Mouse (Mus musculus) intestine, embryonic 14.5 days (tissue): Measurements from ENCODE around the gene Mettl7a2. TPM values are rescaled to one million over a fixed set of nuclear protein-coding genes. Genes with fewer than 3 reads are reported as not detected.
"Not testable (repeated sequence)": the region's sequence is repeated elsewhere in the genome, so short reads cannot be mapped to it uniquely, and the experiment has no call there.

Source experiments
- ATAC-seq: fragments of 200-750 bp; cut with Nextera tagmentation; replicated peaks from 2 replicates; pipeline ENCODE4 v1.8.0; 2017; ENCODE audit warnings: low read depth, moderate number of reproducible peaks, moderate TSS enrichment, moderate library complexity; ENCODE audit not compliant: low FRiP score, low TSS enrichment
- DNase-seq: peaks from one replicate; pipeline ENCODE4 v3.0.0-alpha.2; 2018; ENCODE audit warnings: low spot score
- H3K27ac ChIP-seq: fragments of 300-500 bp; sonication (generic); 2 replicates; pipeline ENCODE4 v1.5.1; 2014; ENCODE audit warnings: low read depth, mild to moderate bottlenecking, control low read depth
- H3K27me3 ChIP-seq: fragments of 300-500 bp; sonication (generic); replicated peaks from 2 replicates; pipeline ENCODE4 v1.6.1; 2014; ENCODE audit warnings: low read length, control low read depth; ENCODE audit not compliant: control insufficient read depth, insufficient read depth
- H3K36me3 ChIP-seq: fragments of 300-500 bp; sonication (generic); 2 replicates; pipeline ENCODE4 v1.6.1; 2014; ENCODE audit warnings: low read length, control low read depth; ENCODE audit not compliant: control insufficient read depth, insufficient read depth
- H3K4me1 ChIP-seq: fragments of 300-500 bp; sonication (generic); replicated peaks from 2 replicates; pipeline ENCODE4 v1.6.1; 2014; ENCODE audit warnings: low read length, control low read depth, mixed read lengths; ENCODE audit not compliant: control insufficient read depth, insufficient read depth
- H3K4me2 ChIP-seq: fragments of 300-500 bp; sonication (generic); 2 replicates; pipeline ENCODE4 v1.6.1; 2014; ENCODE audit warnings: low read length
- H3K4me3 ChIP-seq: fragments of 300-500 bp; sonication (generic); 2 replicates; pipeline ENCODE4 v1.5.1; 2014; ENCODE audit warnings: low read depth, low read length, control low read depth, mixed read lengths
- H3K9ac ChIP-seq: fragments of 300-500 bp; sonication (generic); 2 replicates; pipeline ENCODE4 v1.6.1; 2014; ENCODE audit warnings: mild to moderate bottlenecking, low read length
- H3K9me3 ChIP-seq: fragments of 300-500 bp; sonication (generic); 2 replicates; pipeline ENCODE4 v1.6.1; 2016; ENCODE audit warnings: low read length, control low read depth; ENCODE audit not compliant: control insufficient read depth
- WGBS: fragments of 180-500 bp; shearing (Covaris S2); extraction: QIAGEN DNeasy Blood & Tissue Kit; methylation state at CpG from one replicate; pipeline ENCODE4 v1.1.7; 2014; 5-methylcytosine and 5-hydroxymethylcytosine counted together
- polyA plus RNA-seq: library from polyadenylated mRNA; unstranded; fragments of >200 nt; fragmentation: Nextera tagmentation; extraction: Ambion mirVana; gene quantifications from 2 replicates; pipeline ENCODE4 v1.2.1, GENCODE M21; 2014

Mettl7a2 gene
- polyA plus RNA-seq, 1 experiment from 2014 or later, result not detected

- no peak for ATAC-seq
These were observed 3.5 kb upstream of the Mettl7a2 start for GRCm38 (mm10) chr15:100349496-100349895.

GRCm38 (mm10) chr15:100351501-100352060 is 1.4 kb upstream of the Mettl7a2 start:
- ATAC-seq (no peak), DNase-seq (no peak)
- H3K4me1 ChIP-seq, result peaks cover 11% of the 10 kb centered on the region; the same call in 1 of the 2 replicates
- no peak overlapping the region for H3K4me3 ChIP-seq
- no peaks in the 10 kb centered on the region for H3K9me3 ChIP-seq
- H3K27me3 ChIP-seq, result no peaks in the 10 kb centered on the region
- no peak overlapping the region for H3K9ac ChIP-seq
- H3K36me3 ChIP-seq, result no peaks in the 10 kb centered on the region
- H3K27ac ChIP-seq, result no peak overlapping the region
- no peak overlapping the region for H3K4me2 ChIP-seq
- 56% methylated on average over 6 of the region's 6 CpGs for WGBS

More at GRCm38 (mm10) chr15:100349496-100349895, 3.5 kb upstream of the Mettl7a2 start:
- Histone ChIP-seq H3K4me3 (no peak overlapping the region), H3K9me3 (no peaks in the 10 kb centered on the region), H3K4me2 (no peak overlapping the region), H3K4me1 (peaks cover 11% of the 10 kb centered on the region; the same call in 1 of the 2 replicates), H3K36me3 (no peaks in the 10 kb centered on the region), H3K9ac (no peak overlapping the region), H3K27me3 (no peaks in the 10 kb centered on the region), H3K27ac (no peak overlapping the region)
- DNase-seq, result no peak
- 23% methylated on average over 2 of the region's 2 CpGs for WGBS

- not testable (repeated sequence) for DNase-seq, H3K9me3 ChIP-seq, H3K27me3 ChIP-seq, H3K36me3 ChIP-seq, H3K4me2 ChIP-seq, H3K4me3 ChIP-seq, H3K9ac ChIP-seq, ATAC-seq, H3K27ac ChIP-seq
- H3K4me1 ChIP-seq, result peaks cover 11% of the 10 kb centered on the region; the same call in 1 of the 2 replicates
- 94% methylated on average over 5 of the region's 22 CpGs for WGBS
These were observed 399 bp downstream of the Mettl7a2 start for GRCm38 (mm10) chr15:100353399-100353798.

GRCm38 (mm10) chr15:100355876-100356275 is 2.9 kb downstream of the Mettl7a2 start:
- H3K9me3 ChIP-seq, result no peaks in the 10 kb centered on the region
- DNase-seq, result no peak
- WGBS, result 44% methylated on average over 5 of the region's 5 CpGs

GRCm38 (mm10) chr15:100364242-100364641 is 11.2 kb downstream of the Mettl7a2 start, which contains the start of gene Higd1c:
TSS of gene Higd1c (plus strand) at chr15:100364542.
- ATAC-seq, result no peak
- Histone ChIP-seq H3K4me3 (no peak within 1 kb of the TSS), H3K4me2 (no peak within 1 kb of the TSS), H3K9ac (no peak within 1 kb of the TSS), H3K27ac (no peak within 1 kb of the TSS), H3K9me3 (0 out of 2 replicates have a peak, but pooled peaks cover 3% of the 10 kb centered on the region), H3K27me3 (no peaks in the 10 kb centered on the region), H3K36me3 (no peaks in the 10 kb centered on the region), H3K4me1 (no peaks in the 10 kb centered on the region)
- no peak for DNase-seq
- WGBS, result 69% methylated on average over 7 of the region's 7 CpGs

More at GRCm38 (mm10) chr15:100355876-100356275, 2.9 kb downstream of the Mettl7a2 start:
- no peak for ATAC-seq
- no peak overlapping the region for H3K4me2 ChIP-seq
- no peak overlapping the region for H3K27ac ChIP-seq
- H3K9ac ChIP-seq, result no peak overlapping the region
- no peaks in the 10 kb centered on the region for H3K36me3 ChIP-seq
- H3K4me1 ChIP-seq, result 0 out of 2 replicates have a peak, but pooled peaks cover 5% of the 10 kb centered on the region
- no peaks in the 10 kb centered on the region for H3K27me3 ChIP-seq
- no peak overlapping the region for H3K4me3 ChIP-seq

GRCm38 (mm10) chr15:100365967-100366366 is 13.0 kb downstream of the Mettl7a2 start:
- H3K36me3 ChIP-seq, ATAC-seq, H3K27me3 ChIP-seq, H3K27ac ChIP-seq, H3K4me2 ChIP-seq, H3K9me3 ChIP-seq, H3K4me3 ChIP-seq, H3K9ac ChIP-seq, DNase-seq, H3K4me1 ChIP-seq: not testable (repeated sequence)
- 54% methylated on average over 9 of the region's 9 CpGs for WGBS

- Histone ChIP-seq H3K27me3 (no peaks in the 10 kb centered on the region), H3K36me3 (no peaks in the 10 kb centered on the region), H3K4me3 (no peak overlapping the region), H3K9ac (no peak overlapping the region), H3K9me3 (0 out of 2 replicates have a peak, but pooled peaks cover 3% of the 10 kb centered on the region), H3K4me2 (no peak overlapping the region), H3K4me1 (no peaks in the 10 kb centered on the region), H3K27ac (no peak overlapping the region)
- DNase-seq, result no peak
- ATAC-seq, result no peak
- 63% methylated on average over 7 of the region's 7 CpGs for WGBS
These were observed 14.1 kb downstream of the Mettl7a2 start for GRCm38 (mm10) chr15:100367119-100367518.

- Histone ChIP-seq H3K36me3 (no peaks in the 10 kb centered on the region), H3K9ac (no peak overlapping the region), H3K4me1 (no peaks in the 10 kb centered on the region), H3K27me3 (no peaks in the 10 kb centered on the region), H3K4me2 (no peak overlapping the region), H3K9me3 (no peaks in the 10 kb centered on the region), H3K4me3 (no peak overlapping the region), H3K27ac (no peak overlapping the region)
- DNase-seq, result peak; percentile 68
- WGBS, result 33% methylated on average over 5 of the region's 5 CpGs
- ATAC-seq, result no peak
These were observed 22.1 kb downstream of the Mettl7a2 start for GRCm38 (mm10) chr15:100375066-100375465.
